Mouse (Mus musculus): ENCODE data around the gene Tenm3.

Gene Tenm3

GRCm38 (mm10) chr8:48655381-48656043 lies 188.2 kb downstream of the Tenm3 start:
- DNase-seq = no peak

GRCm38 (mm10) chr8:48649845-48650244 lies 193.9 kb downstream of the Tenm3 start:
- no peak for DNase-seq

GRCm38 (mm10) chr8:48649415-48649814 lies 194.3 kb downstream of the Tenm3 start:
- no peak for DNase-seq

- DNase-seq = no peak
Measured at GRCm38 (mm10) chr8:48646110-48646509, 197.6 kb downstream of the Tenm3 start.

- DNase-seq = no peak
Measured at GRCm38 (mm10) chr8:48638129-48638528, 205.6 kb downstream of the Tenm3 start.

- DNase-seq = no peak
Measured at GRCm38 (mm10) chr8:48636979-48637378, 206.8 kb downstream of the Tenm3 start.

- DNase-seq = no peak
Measured at GRCm38 (mm10) chr8:48635815-48636214, 207.9 kb downstream of the Tenm3 start.

GRCm38 (mm10) chr8:48633426-48633825 lies 210.3 kb downstream of the Tenm3 start:
- no peak for DNase-seq

- DNase-seq = no peak
Measured at GRCm38 (mm10) chr8:48622517-48623153, 221.1 kb downstream of the Tenm3 start.

GRCm38 (mm10) chr8:48615088-48615487 lies 228.7 kb downstream of the Tenm3 start:
- DNase-seq = no peak

GRCm38 (mm10) chr8:48611934-48612512 lies 231.7 kb downstream of the Tenm3 start:
- DNase-seq = no peak

GRCm38 (mm10) chr8:48611126-48611525 lies 232.6 kb downstream of the Tenm3 start:
- DNase-seq = no peak

- no peak for DNase-seq
Measured at GRCm38 (mm10) chr8:48610316-48610715, 233.4 kb downstream of the Tenm3 start.

GRCm38 (mm10) chr8:48609684-48610083 lies 234.1 kb downstream of the Tenm3 start:
- DNase-seq = no peak

GRCm38 (mm10) chr8:48604190-48604897 lies 239.4 kb downstream of the Tenm3 start:
- no peak for DNase-seq

- no peak for DNase-seq
Measured at GRCm38 (mm10) chr8:48603165-48603840, 240.4 kb downstream of the Tenm3 start.

- no peak for DNase-seq
Measured at GRCm38 (mm10) chr8:48601621-48602020, 242.1 kb downstream of the Tenm3 start.

- no peak for DNase-seq
Measured at GRCm38 (mm10) chr8:48599028-48599427, 244.7 kb downstream of the Tenm3 start.

- no peak for DNase-seq
Measured at GRCm38 (mm10) chr8:48596332-48596731, 247.4 kb downstream of the Tenm3 start.

- DNase-seq = no peak
Measured at GRCm38 (mm10) chr8:48591818-48592217, 251.9 kb downstream of the Tenm3 start.

GRCm38 (mm10) chr8:48579732-48580131 lies 264.0 kb downstream of the Tenm3 start:
- DNase-seq = no peak

GRCm38 (mm10) chr8:48579144-48579543 lies 264.6 kb downstream of the Tenm3 start:
- no peak for DNase-seq

GRCm38 (mm10) chr8:48572941-48573340 lies 270.8 kb downstream of the Tenm3 start:
- no peak for DNase-seq
